Mouse (Mus musculus) heart, embryonic 14.5 days (tissue): ENCODE data around the gene Rundc1. TPM values are rescaled to one million over a fixed set of nuclear protein-coding genes. Genes with fewer than 3 reads are reported as not detected.
A peak's percentile ranks its signal among the peaks of the same experiment; 100 is the strongest.
"Not testable (repeated sequence)": the region's sequence is repeated elsewhere in the genome, so short reads cannot be mapped to it uniquely, and the experiment has no call there.

Experiments
- ATAC-seq: fragments of 200-750 bp; cut with Nextera tagmentation; 2 replicates; pipeline ENCODE4 v1.8.0; 2017; ENCODE audit warnings: low read depth, moderate TSS enrichment; ENCODE audit not compliant: insufficient number of reproducible peaks, insufficient read depth, low FRiP score
- H3K27ac ChIP-seq, 2 experiments: fragments of 200-500 bp in 1 of 2; fragments of 300-500 bp in 1 of 2; sonication (generic) in 1 of 2; replicated peaks in 1 of 2; 2 replicates each; pipeline ENCODE4 v1.5.1; 2012 to 2014; ENCODE audit warnings: low read depth in 2 of 2, low read length in 2 of 2, control low read depth in 1 of 2, mild to moderate bottlenecking in 1 of 2, mixed read lengths in 1 of 2; ENCODE audit not compliant: control insufficient read depth in 1 of 2, insufficient read depth in 1 of 2
- H3K27me3 ChIP-seq: fragments of 300-500 bp; sonication (generic); 2 replicates; pipeline ENCODE4 v1.6.1; 2014; ENCODE audit warnings: mild to moderate bottlenecking, low read length, control low read depth; ENCODE audit not compliant: control insufficient read depth, insufficient read depth
- H3K36me3 ChIP-seq: fragments of 300-500 bp; sonication (generic); 2 replicates; pipeline ENCODE4 v1.6.1; 2014; ENCODE audit warnings: mild to moderate bottlenecking, control low read depth, low read length, mixed read lengths; ENCODE audit not compliant: control insufficient read depth, insufficient read depth
- H3K4me1 ChIP-seq, 2 experiments: fragments of 200-500 bp in 1 of 2; fragments of 300-500 bp in 1 of 2; sonication (generic) in 1 of 2; 2 replicates each; pipeline ENCODE4 v1.6.1; 2012 to 2014; ENCODE audit warnings: low read length in 2 of 2, control low read depth in 1 of 2, mixed read lengths in 1 of 2; ENCODE audit not compliant: control insufficient read depth in 2 of 2, insufficient read depth in 2 of 2
- H3K4me2 ChIP-seq: fragments of 300-500 bp; sonication (generic); 2 replicates; pipeline ENCODE4 v1.6.1; 2014; ENCODE audit warnings: mild to moderate bottlenecking, low read length
- H3K4me3 ChIP-seq, 2 experiments: fragments of 200-500 bp in 1 of 2; fragments of 300-500 bp in 1 of 2; sonication (generic) in 1 of 2; 2 replicates each; pipeline ENCODE4 v1.5.1; 2012 to 2014; ENCODE audit warnings: low read length in 2 of 2, mild to moderate bottlenecking in 2 of 2, control low read depth in 1 of 2, low read depth in 1 of 2, moderate library complexity in 1 of 2; ENCODE audit not compliant: control insufficient read depth in 1 of 2, insufficient read depth in 1 of 2
- H3K9ac ChIP-seq: fragments of 300-500 bp; sonication (generic); 2 replicates; pipeline ENCODE4 v1.6.1; 2014; ENCODE audit warnings: mild to moderate bottlenecking, low read length
- H3K9me3 ChIP-seq: fragments of 300-500 bp; sonication (generic); 2 replicates; pipeline ENCODE4 v1.6.1; 2016; ENCODE audit warnings: low read length, control low read depth; ENCODE audit not compliant: control insufficient read depth
- WGBS: fragments of 180-500 bp; shearing (Covaris S2); extraction: QIAGEN DNeasy Blood & Tissue Kit; methylation state at CpG from one replicate; pipeline ENCODE4 v1.1.7; 2014; 5-methylcytosine and 5-hydroxymethylcytosine counted together
- polyA plus RNA-seq: library from polyadenylated mRNA; unstranded; fragments of >200 nt; fragmentation: Nextera tagmentation; extraction: Ambion mirVana; gene quantifications from 2 replicates; pipeline ENCODE4 v1.2.1, GENCODE M21; 2014

Rundc1 gene
- polyA plus RNA-seq: 10.1 and 10.7 TPM in 2 replicates

- Histone ChIP-seq H3K27me3 (no peaks in the 10 kb centered on the region), H3K9me3 (no peaks in the 10 kb centered on the region), H3K4me2 (peak within 1 kb of the TSS; percentile 91), H3K4me3 (peak within 1 kb of the TSS; percentile 83 to 93), H3K4me1 (peaks cover 3 to 21% of the 10 kb centered on the region in 2 experiments), H3K9ac (peak within 1 kb of the TSS; percentile 87), H3K27ac (peak within 1 kb of the TSS; percentile 95 to 96), H3K36me3 (peaks cover 31% of the 10 kb centered on the region)
- under 1% methylated on average over 80 of the region's 81 CpGs for WGBS
- peak; percentile 88 for ATAC-seq
Observed at GRCm38 (mm10) chr11:101424925-101425813, at the start of gene Rundc1, which contains the start of gene Ptges3l. Gene Rundc1 (plus strand): TSS chr11:101425085. Gene Ptges3l (minus strand): TSS chr11:101425333.

- not testable (repeated sequence) for H3K9ac ChIP-seq, H3K27me3 ChIP-seq, H3K9me3 ChIP-seq, H3K4me3 ChIP-seq, ATAC-seq, H3K4me2 ChIP-seq, H3K27ac ChIP-seq, H3K36me3 ChIP-seq, H3K4me1 ChIP-seq
- 79% methylated on average over 8 of the region's 8 CpGs for WGBS
Observed at GRCm38 (mm10) chr11:101378196-101378595, 46.7 kb upstream of the Rundc1 start.

GRCm38 (mm10) chr11:101378926-101379325, 46.0 kb upstream of the Rundc1 start:
- 73% methylated on average over 6 of the region's 6 CpGs for WGBS
- no peaks in the 10 kb centered on the region for H3K9me3 ChIP-seq
- H3K27ac ChIP-seq: no peak overlapping the region

GRCm38 (mm10) chr11:101381817-101382216, 43.1 kb upstream of the Rundc1 start:
- Histone ChIP-seq H3K27ac (no peak overlapping the region), H3K9me3 (no peaks in the 10 kb centered on the region), H3K9ac (no peak overlapping the region), H3K4me1 (no peaks in the 10 kb centered on the region), H3K4me2 (no peak overlapping the region), H3K27me3 (no peaks in the 10 kb centered on the region), H3K36me3 (no peaks in the 10 kb centered on the region), H3K4me3 (no peak overlapping the region)
- no peak for ATAC-seq
- 25% methylated on average over 4 of the region's 4 CpGs for WGBS

More at GRCm38 (mm10) chr11:101378926-101379325, 46.0 kb upstream of the Rundc1 start:
- H3K4me3 ChIP-seq: no peak overlapping the region
- no peak for ATAC-seq
- no peaks in the 10 kb centered on the region for H3K36me3 ChIP-seq
- H3K9ac ChIP-seq: no peak overlapping the region
- H3K27me3 ChIP-seq: no peaks in the 10 kb centered on the region
- H3K4me2 ChIP-seq: no peak overlapping the region
- H3K4me1 ChIP-seq: no peaks in the 10 kb centered on the region

- 9% methylated on average over 8 of the region's 8 CpGs for WGBS
- no peak overlapping the region for H3K4me2 ChIP-seq
- no peaks in the 10 kb centered on the region for H3K27me3 ChIP-seq
- no peaks in the 10 kb centered on the region for H3K9me3 ChIP-seq
- H3K36me3 ChIP-seq: no peaks in the 10 kb centered on the region
- no peak for ATAC-seq
- H3K9ac ChIP-seq: no peak overlapping the region
- no peaks in the 10 kb centered on the region; a peak in 1 of 4 replicates for H3K4me1 ChIP-seq
- H3K27ac ChIP-seq: no peak overlapping the region
- no peak overlapping the region for H3K4me3 ChIP-seq
Observed at GRCm38 (mm10) chr11:101395110-101395509, 29.8 kb upstream of the Rundc1 start.

- WGBS: 91% methylated on average over 2 of the region's 2 CpGs
- Histone ChIP-seq H3K4me3 (no peak overlapping the region), H3K9me3 (no peaks in the 10 kb centered on the region), H3K27me3 (no peaks in the 10 kb centered on the region), H3K4me2 (no peak overlapping the region), H3K27ac (no peak overlapping the region), H3K36me3 (peaks cover 40% of the 10 kb centered on the region), H3K9ac (no peak overlapping the region), H3K4me1 (peaks cover 0 to 8% of the 10 kb centered on the region in 2 experiments; a peak in 2 of 4 replicates)
- no peak for ATAC-seq
Observed at GRCm38 (mm10) chr11:101415306-101415705, 9.6 kb upstream of the Rundc1 start.

GRCm38 (mm10) chr11:101416433-101417100, 8.3 kb upstream of the Rundc1 start:
- peaks cover 38% of the 10 kb centered on the region for H3K36me3 ChIP-seq
- no peak for ATAC-seq
- H3K9ac ChIP-seq: peak overlapping the region; percentile 89
- H3K4me2 ChIP-seq: peak overlapping the region; percentile 81
- peak overlapping the region; percentile 82 to 95 for H3K4me3 ChIP-seq
- no peaks in the 10 kb centered on the region for H3K27me3 ChIP-seq
- peak overlapping the region; percentile 33 to 50; a peak in 3 of 4 replicates for H3K27ac ChIP-seq
- 2% methylated on average over 11 of the region's 11 CpGs for WGBS
- H3K4me1 ChIP-seq: peaks cover 0 to 8% of the 10 kb centered on the region in 2 experiments; a peak in 2 of 4 replicates
- H3K9me3 ChIP-seq: no peaks in the 10 kb centered on the region
